Mouse (Mus musculus) liver, adult 2 months (tissue): ENCODE results near the gene Olfr1424.

Source experiments
- CTCF ChIP-seq: fragments of 200-500 bp; IDR thresholded peaks from 2 replicates; pipeline ENCODE4 v1.5.1; 2011; ENCODE audit warnings: low read depth, low read length, control low read depth
- POLR2A ChIP-seq: fragments of 200-500 bp; IDR thresholded peaks from 2 replicates; pipeline ENCODE4 v1.6.1; 2011; ENCODE audit warnings: low read length, control low read depth; ENCODE audit not compliant: insufficient read depth; ENCODE audit errors: extremely low read depth

- TF ChIP-seq CTCF, result no peak
- no peak for TF ChIP-seq POLR2A
These were observed 42.1 kb upstream of the Olfr1424 start for GRCm38 (mm10) chr19:12104541-12104940.
